Mouse (Mus musculus) lung, postnatal 0 days (tissue): ENCODE results near the gene Mfsd14a. TPM values are rescaled to one million over a fixed set of nuclear protein-coding genes. Genes with fewer than 3 reads are reported as not detected.

Experiments used
- ATAC-seq: fragments of 200-750 bp; cut with Nextera tagmentation; 2 replicates; pipeline ENCODE4 v1.8.0; 2017; ENCODE audit warnings: moderate library complexity
- DNase-seq: peaks from one replicate; pipeline ENCODE4 v3.0.0-alpha.2; 2016; ENCODE audit warnings: low spot score
- H3K27ac ChIP-seq: fragments of 300-500 bp; sonication (generic); 2 replicates; pipeline ENCODE4 v1.5.1; 2014; ENCODE audit warnings: antibody characterized with exemption, mild to moderate bottlenecking, low read length, mixed read lengths
- H3K27me3 ChIP-seq: fragments of 300-500 bp; sonication (generic); replicated peaks from 2 replicates; pipeline ENCODE4 v1.6.1; 2014; ENCODE audit warnings: low read length, mixed read lengths; ENCODE audit not compliant: insufficient read depth
- H3K36me3 ChIP-seq: fragments of 300-500 bp; sonication (generic); 2 replicates; pipeline ENCODE4 v1.6.1; 2014; ENCODE audit warnings: low read length, mixed read lengths; ENCODE audit not compliant: insufficient read depth
- H3K4me1 ChIP-seq: fragments of 300-500 bp; sonication (generic); 2 replicates; pipeline ENCODE4 v1.6.1; 2014; ENCODE audit warnings: antibody characterized with exemption, low read depth, low read length, mixed read lengths; ENCODE audit not compliant: insufficient read depth
- H3K4me2 ChIP-seq: fragments of 300-500 bp; sonication (generic); replicated peaks from 2 replicates; pipeline ENCODE4 v1.6.1; 2014; ENCODE audit warnings: low read depth, mild to moderate bottlenecking, low read length, moderate library complexity, mixed read lengths
- H3K4me3 ChIP-seq: fragments of 300-500 bp; sonication (generic); 2 replicates; pipeline ENCODE4 v1.5.1; 2014; ENCODE audit warnings: low read depth, low read length
- H3K9ac ChIP-seq: fragments of 300-500 bp; sonication (generic); replicated peaks from 2 replicates; pipeline ENCODE4 v1.6.1; 2014; ENCODE audit warnings: low read depth, mild to moderate bottlenecking
- H3K9me3 ChIP-seq: fragments of 300-500 bp; sonication (generic); 2 replicates; pipeline ENCODE4 v1.6.1; 2016; ENCODE audit warnings: low read length, mixed read lengths
- CTCF ChIP-seq: IDR thresholded peaks from 2 replicates; pipeline ENCODE4 v1.5.1; 2016; ENCODE audit warnings: antibody characterized with exemption, mild to moderate bottlenecking
- EP300 ChIP-seq: IDR thresholded peaks from 2 replicates; pipeline ENCODE4 v1.6.1; 2016; ENCODE audit warnings: antibody characterized with exemption, mild to moderate bottlenecking, control low read depth
- WGBS: fragments of 180-500 bp; shearing (Covaris S2); extraction: QIAGEN DNeasy Blood & Tissue Kit; methylation state at CpG from one replicate; pipeline ENCODE4 v1.1.7; 2014; 5-methylcytosine and 5-hydroxymethylcytosine counted together
- polyA plus RNA-seq: library from polyadenylated mRNA; unstranded; fragments of >200 nt; fragmentation: Nextera tagmentation; extraction: Ambion mirVana; gene quantifications from 2 replicates; pipeline ENCODE4 v1.2.1, GENCODE M21; 2015

Mfsd14a gene
- polyA plus RNA-seq, 1 experiment from 2014 or later = 70.4 TPM

GRCm38 (mm10) chr3:116595603-116595991 is 66.9 kb downstream of the Mfsd14a start:
- no peak overlapping the region for H3K27ac ChIP-seq
- no peaks in the 10 kb centered on the region for H3K4me1 ChIP-seq
- no peak for DNase-seq
- no peaks in the 10 kb centered on the region for H3K27me3 ChIP-seq
- H3K36me3 ChIP-seq = peaks cover 5% of the 10 kb centered on the region; the same call in 1 of the 2 replicates
- H3K9me3 ChIP-seq = no peaks in the 10 kb centered on the region
- 5% methylated on average over 10 of the region's 10 CpGs for WGBS
- TF ChIP-seq CTCF (no peak), EP300 (no peak)
- no peak for ATAC-seq
- peak overlapping the region; percentile 84 for H3K4me3 ChIP-seq
- peak overlapping the region; percentile 74 for H3K4me2 ChIP-seq
- peak overlapping the region; percentile 70 for H3K9ac ChIP-seq

DNA sequence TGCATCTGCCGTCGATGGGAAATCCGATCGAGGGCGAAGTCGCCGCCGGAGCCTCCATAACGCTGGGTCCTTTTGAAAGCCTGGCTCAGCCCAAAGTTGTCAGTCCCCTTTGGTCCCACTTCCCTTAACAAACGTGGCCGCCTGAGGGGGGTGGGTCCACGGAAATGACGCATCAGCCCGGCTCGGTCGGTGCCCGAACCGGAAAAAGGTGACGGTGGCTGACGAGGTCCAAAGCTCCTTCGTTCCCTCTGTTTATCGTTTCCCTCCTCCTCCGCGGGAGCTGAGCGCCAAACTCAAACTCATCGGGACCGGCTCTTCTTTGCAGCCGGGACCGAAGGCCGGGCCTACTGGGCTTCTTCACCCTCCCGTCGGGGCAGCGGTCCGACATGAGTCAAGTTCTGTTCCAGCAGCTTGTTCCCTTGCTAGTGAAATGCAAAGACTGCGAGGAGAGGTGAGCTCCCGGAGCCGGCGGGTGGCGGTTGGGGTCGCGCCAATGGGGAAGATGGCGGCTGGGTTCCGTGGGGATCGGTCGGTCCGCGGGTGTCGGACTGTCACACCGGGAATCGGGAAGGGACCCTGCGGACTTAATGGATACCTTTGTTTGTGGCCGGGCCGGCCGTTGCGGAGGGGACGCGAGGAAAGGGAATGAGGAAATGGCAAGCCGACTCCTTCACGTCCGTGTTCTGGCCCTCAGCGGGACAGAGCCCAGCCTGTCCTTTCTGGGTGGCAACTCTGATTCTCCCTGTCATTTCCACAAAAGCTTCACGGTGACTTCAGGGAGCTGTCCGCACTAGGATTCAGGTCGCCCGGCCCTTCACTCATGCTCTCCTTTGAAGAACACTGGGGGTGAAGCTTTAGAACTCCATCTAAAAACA is 67.5 kb downstream of the Mfsd14a start, which contains the start of gene Sass6:
Gene Sass6 (plus strand): TSS at position 255 of the 875 bp plus-strand sequence.
- Histone ChIP-seq H3K36me3 (peaks cover 10% of the 10 kb centered on the region; the same call in 1 of the 2 replicates), H3K4me2 (peak within 1 kb of the TSS; percentile 74), H3K27me3 (no peaks in the 10 kb centered on the region), H3K9me3 (no peaks in the 10 kb centered on the region), H3K4me1 (no peaks in the 10 kb centered on the region), H3K9ac (peak within 1 kb of the TSS; percentile 70), H3K4me3 (peak within 1 kb of the TSS; percentile 84), H3K27ac (peak within 1 kb of the TSS; percentile 79)
- DNase-seq (peak; percentile 98), ATAC-seq (peak; percentile 98)
- TF ChIP-seq EP300 (no peak), CTCF (no peak)
- WGBS = under 1% methylated on average over 65 of the region's 65 CpGs

- H3K4me3 ChIP-seq = peak overlapping the region; percentile 84
- no peaks in the 10 kb centered on the region for H3K4me1 ChIP-seq
- H3K27ac ChIP-seq = peak overlapping the region; percentile 79
- ATAC-seq (peak; percentile 57), DNase-seq (peak; percentile 53)
- WGBS = 1% methylated on average over 22 of the region's 22 CpGs
- peaks cover 17% of the 10 kb centered on the region; the same call in 1 of the 2 replicates for H3K36me3 ChIP-seq
- no peaks in the 10 kb centered on the region for H3K27me3 ChIP-seq
- peak overlapping the region; percentile 65 for H3K9ac ChIP-seq
- H3K4me2 ChIP-seq = peak overlapping the region; percentile 74
- no peak for TF ChIP-seq EP300
- TF ChIP-seq CTCF = peak; percentile 31; the same call in 1 of the 2 replicates
- no peaks in the 10 kb centered on the region for H3K9me3 ChIP-seq
These were observed 68.3 kb downstream of the Mfsd14a start for GRCm38 (mm10) chr3:116594076-116594727.

DNA sequence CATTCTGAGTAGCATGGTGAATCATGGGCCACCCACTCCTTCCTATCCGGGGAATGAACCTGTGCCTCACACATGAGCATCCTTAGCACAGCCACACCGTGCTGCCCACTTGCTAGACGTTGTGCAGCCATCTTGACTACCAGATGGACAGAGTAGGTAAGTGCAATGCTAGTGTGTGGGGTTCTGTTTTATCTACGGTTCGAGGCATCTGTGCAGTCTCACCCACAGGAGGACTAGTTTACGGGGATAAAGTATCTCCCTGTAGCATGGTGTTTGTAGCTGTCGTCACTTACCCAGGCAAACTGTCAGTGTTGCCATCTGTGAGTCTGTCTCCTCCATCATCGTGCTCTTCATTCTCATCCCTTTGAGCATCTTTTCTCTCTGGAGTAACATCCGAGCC is 80.3 kb downstream of the Mfsd14a start:
- Histone ChIP-seq H3K9ac (no peak overlapping the region), H3K4me3 (no peak overlapping the region), H3K27ac (no peak overlapping the region), H3K4me1 (no peaks in the 10 kb centered on the region), H3K36me3 (peaks cover 23% of the 10 kb centered on the region), H3K9me3 (no peaks in the 10 kb centered on the region), H3K4me2 (no peak overlapping the region), H3K27me3 (no peaks in the 10 kb centered on the region)
- DNase-seq (no peak), ATAC-seq (no peak)
- TF ChIP-seq CTCF (no peak), EP300 (no peak)
- WGBS = 95% methylated on average over 9 of the region's 9 CpGs

Other genes starting within 250 kb of the Mfsd14a start
- gene Cdc14a, start 238.6 kb downstream of the Mfsd14a start, polyA plus RNA-seq = 8.2 and 8.9 TPM in 2 replicates
- gene Rtca, start 154.5 kb downstream of the Mfsd14a start, polyA plus RNA-seq = 42.9 and 45.4 TPM in 2 replicates
- 6.1 and 8.4 TPM in 2 replicates for gene Dbt, start 149.6 kb downstream of the Mfsd14a start, polyA plus RNA-seq
- gene Lrrc39, start 99.7 kb downstream of the Mfsd14a start, polyA plus RNA-seq = 0.42 and 0.61 TPM in 2 replicates
- 3.7 and 4.2 TPM in 2 replicates for gene Sass6, start 67.7 kb downstream of the Mfsd14a start, polyA plus RNA-seq
- gene Trmt13, start 48.1 kb downstream of the Mfsd14a start, polyA plus RNA-seq = 15.0 and 17.0 TPM in 2 replicates
- not detected in 2 replicates for gene Gm43191, start 18.6 kb upstream of the Mfsd14a start, polyA plus RNA-seq
- 10.0 TPM in 2 replicates for gene Slc35a3, start 50.2 kb upstream of the Mfsd14a start, polyA plus RNA-seq
- 6.3 and 6.5 TPM in 2 replicates for gene Agl, start 145.5 kb upstream of the Mfsd14a start, polyA plus RNA-seq
- gene Frrs1, start 196.8 kb upstream of the Mfsd14a start, polyA plus RNA-seq = 5.6 and 6.0 TPM in 2 replicates